In genomic region chr3:135546212-135546923, GRCm38 (mm10) we compare ENCODE assay signal across 23 mouse cellular contexts.
DNase-seq lines count a peak whose midpoint lies in the region; ATAC-seq and TF ChIP-seq lines count a peak whose summit lies in the region.
"Had no signal": no experiment of that assay in that cellular context is flagged by ENCODE, and none has a peak within 500 bp of the region (broad histone marks: within the 10 kb centered on the region; RNA-seq: fewer than 3 reads in every experiment).

No protein-coding gene starts in this region.

- peaks cover 26% of the 10 kb centered on the region for H3K36me3 ChIP-seq in heart, postnatal 0 days (replicated peaks; ENCODE audit: control insufficient read depth, insufficient read depth, low read length)
- H3K36me3 ChIP-seq: embryonic facial prominence, embryonic 12.5 days; limb, embryonic 13.5 days; liver, embryonic 12.5 days; neural tube, embryonic 12.5 days had no signal

- DNase-seq in heart, postnatal 0 days (ENCODE audit: low spot score) = no peak
- DNase-seq in heart, postnatal 36 days = no peak
- peak; percentile 38 for DNase-seq in lung, postnatal 10 days
- no peak for DNase-seq in lung, postnatal 25 days (ENCODE audit: low spot score)
- peak; percentile 100 for DNase-seq in R1 (ENCODE audit: low read depth, low spot score)
- no peak for DNase-seq in cerebellum, adult 2 months
- DNase-seq in urinary bladder, postnatal 4 days (ENCODE audit: low spot score in 2 of 2) = no peak
- DNase-seq: adrenal gland, adult 8-10 months; cerebellum, adult 18-20 months; cerebellum, postnatal 25 days; forebrain, postnatal 0 days; gastrocnemius, postnatal 25 days; kidney, postnatal 36 days; lung, adult 2 months; midbrain, embryonic 14.5 days; right cerebral cortex, postnatal 14 days had no signal

- peak overlapping the region; percentile 3; the same call in 1 of the 2 replicates for H3K27ac ChIP-seq in heart, postnatal 0 days (ENCODE audit: low read depth)
- no peak overlapping the region for H3K27ac ChIP-seq in cerebellum, adult 2 months (ENCODE audit: insufficient read depth, low read length)
- H3K27ac ChIP-seq: embryonic facial prominence, embryonic 12.5 days; hindbrain, postnatal 0 days; limb, embryonic 13.5 days; liver, embryonic 12.5 days; neural tube, embryonic 12.5 days had no signal

- no peaks in the 10 kb centered on the region for H3K27me3 ChIP-seq in heart, postnatal 0 days (ENCODE audit: control insufficient read depth, insufficient read depth, low read length)
- H3K27me3 ChIP-seq in cerebellum, adult 2 months (ENCODE audit: control insufficient read depth, insufficient read depth, low read length) = no peaks in the 10 kb centered on the region
- H3K27me3 ChIP-seq: embryonic facial prominence, embryonic 12.5 days; limb, embryonic 13.5 days; liver, embryonic 12.5 days; neural tube, embryonic 12.5 days had no signal

- no peak for TF ChIP-seq CTCF in heart, postnatal 0 days (IDR thresholded peaks at IDR 0.05; ENCODE audit: low read depth)
- no peak for TF ChIP-seq CTCF in cerebellum, adult 2 months (IDR thresholded peaks at IDR 0.05; ENCODE audit: borderline replicate concordance, insufficient read depth, low read depth, low read length)

- no peak overlapping the region for H3K4me3 ChIP-seq in heart, postnatal 0 days (ENCODE audit: low read depth, low read length)
- no peak overlapping the region for H3K4me3 ChIP-seq in cerebellum, adult 2 months (replicated peaks; ENCODE audit: insufficient read depth, low read depth, low read length)
- H3K4me3 ChIP-seq: embryonic facial prominence, embryonic 12.5 days; limb, embryonic 13.5 days; liver, embryonic 12.5 days; neural tube, embryonic 12.5 days had no signal

- H3K4me1 ChIP-seq in heart, postnatal 0 days (ENCODE audit: control insufficient read depth, insufficient read depth) = no peaks in the 10 kb centered on the region
- no peaks in the 10 kb centered on the region for H3K4me1 ChIP-seq in cerebellum, adult 2 months (ENCODE audit: control insufficient read depth, insufficient read depth, low read length)
- H3K4me1 ChIP-seq: embryonic facial prominence, embryonic 12.5 days; limb, embryonic 13.5 days; liver, embryonic 12.5 days; neural tube, embryonic 12.5 days had no signal

- 54% methylated on average over 13 of the region's 13 CpGs for WGBS in heart, postnatal 0 days
- 70% methylated on average over 13 of the region's 13 CpGs for WGBS in cerebellum, adult 2 months

- TF ChIP-seq EP300 in heart, postnatal 0 days (IDR thresholded peaks at IDR 0.05; ENCODE audit: low read depth) = no peak

- ATAC-seq in heart, postnatal 0 days (ENCODE audit: insufficient read depth, low read depth) = no peak; the same call in 1 of the 2 replicates
- ATAC-seq: activated CD4-positive, CD25-positive, alpha-beta regulatory T cell, adult 4 months; forebrain, postnatal 0 days; hindbrain, postnatal 0 days; intestine, embryonic 16.5 days; liver, embryonic 12.5 days had no signal

- H3K9ac ChIP-seq in heart, postnatal 0 days (replicated peaks; ENCODE audit: low read depth, low read length) = no peak overlapping the region
- H3K9ac ChIP-seq: embryonic facial prominence, embryonic 12.5 days; forebrain, postnatal 0 days; limb, embryonic 13.5 days; liver, embryonic 12.5 days; neural tube, embryonic 12.5 days had no signal

- no peak overlapping the region for H3K4me2 ChIP-seq in heart, postnatal 0 days (ENCODE audit: low read depth, low read length)
- H3K4me2 ChIP-seq: embryonic facial prominence, embryonic 12.5 days; limb, embryonic 13.5 days; liver, embryonic 12.5 days; neural tube, embryonic 12.5 days had no signal

- no peak for TF ChIP-seq POLR2A in cerebellum, adult 2 months (IDR thresholded peaks at IDR 0.05; ENCODE audit: borderline replicate concordance, insufficient read depth, low read length)

- H3K9me3 ChIP-seq in heart, postnatal 0 days (replicated peaks; ENCODE audit: control insufficient read depth, low read length) = no peaks in the 10 kb centered on the region
- H3K9me3 ChIP-seq: embryonic facial prominence, embryonic 12.5 days; limb, embryonic 13.5 days; liver, embryonic 12.5 days; neural tube, embryonic 12.5 days had no signal

- intact Hi-C loops in heart, postnatal 36 days (cut with DNase I) = no loop called here

Comparison
In these comparisons a context has a peak if more than half of its experiments do, and no peak if none do; other contexts are left out.
1. DNase-seq: peak in lung, postnatal 10 days (single experiment) and R1 (single experiment); none in heart, postnatal 0 days (single experiment), heart, postnatal 36 days (0 of 2), lung, postnatal 25 days (single experiment), cerebellum, adult 2 months (0 of 2) and urinary bladder, postnatal 4 days (0 of 2).